Mouse (Mus musculus) T-helper 2 cell (primary cell): ENCODE measurements at regions not wholly inside any gene's neighbourhood (a gene's known extent, or its start where the extent isn't known, plus 50 kb on each side); places are given as distances from the start of the nearest gene placed in this dataset.

ENCODE experiments used
- in situ Hi-C: fragments of 300-600 bp; cut with MboI, MseI; formaldehyde crosslinking; loops from one replicate; pipeline ENCODE4 v1.15.1; 2025; ENCODE audit warnings: high pct_unique_total_duplicates

DNA sequence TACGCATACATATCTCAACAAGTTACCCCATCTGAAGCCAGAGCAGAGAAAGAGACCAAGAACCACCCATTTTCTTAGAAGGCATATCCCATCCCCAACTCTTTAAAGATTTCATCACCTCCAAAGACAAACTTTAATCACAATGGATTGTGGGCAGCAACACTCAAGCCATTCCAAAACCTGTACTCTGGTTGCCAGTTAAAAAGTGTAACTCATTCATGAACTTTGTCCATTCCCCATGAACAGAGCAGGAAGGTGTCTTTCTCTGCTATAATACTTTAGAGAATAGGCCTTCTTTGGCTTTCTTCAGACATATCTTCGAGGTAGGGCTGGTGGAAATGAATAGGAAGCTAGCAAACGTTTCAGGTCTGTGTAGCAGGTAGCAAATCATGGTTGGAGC, 160.4 kb downstream of the Fzd1 start:
- in situ Hi-C loops: no loop called here

DNA sequence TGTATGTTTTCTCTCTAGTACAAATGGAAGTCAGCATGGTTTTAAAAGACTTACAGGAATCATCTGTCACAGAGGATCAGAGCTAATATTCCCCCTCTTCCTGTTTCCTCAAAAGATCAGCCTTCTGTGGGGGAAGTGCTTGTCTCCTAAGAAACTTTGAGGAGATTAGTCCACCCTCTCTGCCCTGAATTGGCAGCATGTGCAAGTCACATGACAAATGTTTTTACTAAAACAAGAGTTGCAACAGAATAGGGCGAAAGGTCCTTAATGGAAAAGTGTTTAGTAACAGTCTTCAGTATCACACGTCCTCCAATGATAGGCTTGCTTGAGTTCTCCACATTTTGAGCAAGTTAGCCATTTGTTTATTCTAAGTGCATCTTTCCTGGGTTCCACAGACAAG, 162.8 kb downstream of the Fzd1 start:
- in situ Hi-C loops: no loop called here

DNA sequence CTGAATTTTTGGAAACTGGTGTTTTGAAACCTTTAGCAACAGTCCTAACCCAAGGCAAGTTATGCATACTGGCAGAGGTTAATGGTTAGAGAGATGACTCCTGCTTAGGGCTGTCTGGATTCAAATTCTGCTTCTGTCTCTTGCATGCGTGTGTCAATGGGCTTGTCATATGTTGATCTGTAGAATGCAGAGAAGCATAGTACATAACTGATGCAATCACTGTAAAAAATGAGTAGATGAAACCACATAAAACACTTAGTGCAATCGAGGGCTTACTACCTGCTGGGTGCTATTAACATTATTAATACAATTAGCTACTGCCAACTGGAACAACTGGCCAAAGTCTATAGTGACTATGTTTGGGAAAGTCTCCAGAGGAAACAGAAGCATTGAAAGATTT, 163.3 kb downstream of the Fzd1 start:
- in situ Hi-C loops: no loop called here

DNA sequence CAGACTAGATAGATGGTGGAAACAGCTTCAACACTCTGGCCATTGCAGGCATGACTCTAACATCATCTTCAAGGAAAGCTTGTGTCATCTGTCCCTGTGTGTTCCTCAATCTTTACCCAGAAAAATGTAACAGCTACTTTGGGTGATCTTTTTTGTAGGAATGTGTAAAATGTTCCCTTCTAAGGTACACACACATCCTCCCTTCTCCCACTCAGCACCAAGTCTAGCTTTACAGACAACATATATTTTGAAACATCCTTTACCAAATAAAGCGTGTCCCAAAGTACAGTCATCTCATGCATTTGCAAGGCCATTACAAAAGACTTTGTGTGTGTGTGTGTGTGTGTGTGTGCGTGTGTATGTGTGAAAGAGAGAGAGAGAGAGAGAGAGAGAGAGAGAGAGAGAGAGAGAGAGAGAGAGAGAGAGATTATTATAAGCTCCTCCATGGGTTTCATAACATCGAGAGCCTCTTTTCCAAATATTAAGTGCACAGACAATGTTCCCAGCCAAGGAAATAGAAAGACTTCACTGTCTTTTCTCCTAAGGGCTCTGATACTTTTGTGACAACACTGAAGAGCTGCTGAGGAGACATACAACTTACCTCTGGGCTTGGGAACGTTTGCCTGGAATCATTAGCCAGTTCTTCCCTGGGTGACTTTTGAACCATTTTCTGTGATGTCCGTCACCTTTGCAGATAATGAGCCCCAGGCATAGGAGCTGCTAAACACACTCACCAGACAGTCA, 164.0 kb downstream of the Fzd1 start:
- in situ Hi-C loops: no loop called here

DNA sequence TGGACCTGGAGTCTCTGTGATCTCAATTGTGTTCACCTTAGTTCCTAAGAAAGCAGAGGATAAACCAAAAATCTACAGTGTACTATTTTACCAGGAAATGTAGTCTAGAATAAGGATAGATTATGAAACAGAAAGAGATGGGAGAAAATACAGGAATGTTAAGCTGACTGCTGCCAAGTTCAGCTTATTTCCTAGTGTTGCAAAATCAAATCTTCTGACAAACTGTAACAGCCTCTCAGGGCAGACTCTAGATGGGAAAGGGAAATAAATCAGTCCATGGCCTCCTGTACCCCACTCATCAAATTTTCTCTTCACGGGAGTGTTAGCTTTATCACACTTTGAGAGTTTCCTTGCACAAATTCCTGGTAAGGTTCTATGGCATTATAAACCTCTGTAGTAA, 166.1 kb downstream of the Fzd1 start:
- in situ Hi-C loops: no loop called here

DNA sequence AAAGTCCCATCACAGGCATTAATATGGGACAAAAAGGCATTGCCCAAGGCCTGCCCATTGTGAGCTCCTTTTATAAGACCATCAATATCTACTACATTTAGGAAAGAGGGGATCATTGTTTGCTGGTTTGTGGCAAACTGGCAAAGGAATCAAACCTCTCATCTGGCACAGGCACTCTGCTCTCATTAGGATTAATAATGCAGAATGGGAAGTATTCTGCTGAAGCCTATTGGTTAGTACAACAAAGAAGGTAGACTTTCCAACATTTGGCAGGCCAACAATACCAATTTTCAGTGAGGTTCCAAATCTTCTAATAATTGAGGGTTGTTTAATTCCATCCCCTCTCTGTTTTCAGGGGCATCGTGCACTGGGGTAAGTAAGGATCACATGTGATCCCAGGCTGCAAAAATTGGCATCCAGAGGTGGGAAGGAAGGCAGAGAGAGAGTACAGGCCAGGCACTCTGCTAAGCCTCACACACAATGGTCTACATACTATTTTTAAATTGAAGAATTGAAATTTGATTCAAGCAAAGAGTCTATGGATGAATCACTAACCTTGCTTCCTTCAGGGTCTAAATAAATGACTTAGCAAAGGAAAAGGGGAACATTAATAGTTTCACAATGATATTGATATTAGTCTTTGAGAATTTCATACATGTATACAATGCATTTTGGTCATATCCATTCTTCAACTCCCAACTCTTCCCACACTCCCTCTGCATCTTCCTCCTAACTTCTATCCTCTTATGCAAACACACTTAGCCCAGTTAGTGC, 174.9 kb downstream of the Fzd1 start:
- in situ Hi-C loops: no loop called here

DNA sequence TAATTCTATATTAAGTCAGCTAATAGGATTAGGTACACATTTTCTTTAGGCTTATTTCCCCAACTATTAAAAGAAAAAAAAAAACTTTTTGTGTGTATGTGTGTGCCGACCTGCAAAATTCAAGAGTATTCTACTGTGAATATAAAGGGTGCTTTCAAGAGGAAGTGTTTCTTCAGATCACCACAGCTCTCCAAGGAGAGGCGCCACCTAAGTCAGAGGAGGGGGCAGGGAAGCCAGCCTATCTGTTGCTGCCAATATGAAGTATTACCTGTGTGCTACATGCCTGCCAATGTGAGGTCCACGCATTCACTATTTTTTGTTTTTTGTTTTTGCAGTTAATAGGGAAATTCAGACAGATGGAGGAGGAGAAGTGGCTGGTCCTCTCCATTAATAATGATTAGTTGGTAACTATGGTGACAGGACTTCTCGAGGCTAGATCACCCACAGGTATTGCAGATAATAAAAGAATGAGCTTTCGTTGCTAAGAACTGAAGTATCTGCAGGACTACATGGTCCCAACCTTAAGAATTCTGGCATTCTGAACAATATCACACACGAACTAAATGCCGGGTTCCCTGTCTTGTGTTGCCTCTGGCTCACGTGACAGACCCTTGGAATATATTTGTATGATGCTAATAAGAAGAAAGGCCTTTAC, 177.5 kb downstream of the Fzd1 start:
- in situ Hi-C loops: no loop called here

DNA sequence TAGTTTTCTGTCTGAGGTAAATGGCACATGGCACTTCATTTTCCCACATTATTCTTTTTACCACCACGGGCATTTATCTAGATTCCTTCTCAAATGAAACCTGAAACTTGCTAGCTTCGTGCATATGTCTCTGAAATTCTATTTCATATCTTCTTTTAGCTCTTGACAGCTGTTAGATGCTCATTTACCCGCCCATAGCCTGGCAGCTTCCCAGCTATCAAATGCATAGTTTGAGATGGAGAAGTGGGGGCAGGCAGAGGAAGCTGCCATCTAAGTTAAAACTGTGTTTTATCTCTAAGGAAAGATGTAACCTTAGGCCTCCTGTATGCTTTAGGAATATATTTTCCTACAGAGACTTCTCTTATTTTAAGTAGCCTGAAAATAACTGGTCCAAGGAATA, 179.0 kb downstream of the Fzd1 start:
- in situ Hi-C loops: no loop called here

DNA sequence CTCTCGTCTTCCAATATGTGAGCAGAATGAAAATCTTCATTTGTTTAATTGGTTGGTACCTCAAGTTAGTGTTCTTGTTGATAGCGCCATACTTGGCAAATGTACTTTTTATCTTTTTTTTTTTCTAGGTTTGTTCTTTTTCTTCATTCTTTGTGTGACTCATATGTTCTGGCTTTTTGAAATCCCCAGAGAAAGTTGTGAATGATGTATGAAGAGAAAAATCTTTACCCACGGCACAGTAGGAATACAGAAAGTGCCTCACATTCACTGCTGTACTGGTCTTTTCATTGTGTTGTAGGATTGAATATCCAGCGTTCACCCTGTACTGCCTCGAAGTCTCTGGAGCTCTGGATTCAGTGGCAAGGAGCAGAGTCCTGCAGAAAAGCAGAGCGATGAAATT, 180.7 kb downstream of the Fzd1 start:
- in situ Hi-C loops: no loop called here

DNA sequence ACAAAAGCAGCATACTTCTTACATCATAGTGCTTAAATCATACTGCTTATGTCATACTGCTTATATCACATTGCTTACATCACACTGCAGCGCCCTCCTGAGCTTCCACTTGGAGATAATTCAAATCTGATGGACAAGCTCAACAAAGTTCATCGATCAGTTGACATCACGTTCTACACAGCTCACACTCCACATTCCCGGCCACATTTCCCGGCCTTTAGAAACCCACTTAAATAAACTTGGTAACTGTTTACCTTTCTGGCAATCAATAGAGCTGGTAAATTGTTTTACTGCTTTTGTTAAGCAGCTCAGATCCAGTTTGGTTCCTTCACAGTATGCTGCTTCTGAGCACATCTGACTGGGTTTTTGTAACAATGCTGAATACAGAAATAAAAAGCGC, 194.0 kb downstream of the Fzd1 start:
- in situ Hi-C loops: no loop called here

DNA sequence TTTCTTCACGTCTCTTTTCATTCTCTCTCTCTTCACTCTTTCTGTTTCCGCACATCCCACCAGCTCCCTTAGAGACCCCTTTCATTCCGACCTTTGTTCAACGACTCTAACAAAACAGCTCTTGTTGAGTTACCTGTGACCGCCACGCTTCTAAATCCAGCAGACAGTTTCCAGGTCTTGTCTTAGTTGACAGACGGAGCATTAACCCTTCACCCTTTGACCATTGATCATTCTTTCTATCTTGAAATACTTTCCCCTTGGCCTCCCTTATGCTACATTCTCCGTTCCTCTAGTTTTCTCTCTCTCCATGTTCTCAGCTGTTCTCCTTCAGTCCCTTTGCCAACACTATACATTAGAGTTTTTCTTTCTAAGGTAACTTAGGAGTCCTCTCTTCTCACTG, 196.2 kb downstream of the Fzd1 start:
- in situ Hi-C loops: no loop called here

DNA sequence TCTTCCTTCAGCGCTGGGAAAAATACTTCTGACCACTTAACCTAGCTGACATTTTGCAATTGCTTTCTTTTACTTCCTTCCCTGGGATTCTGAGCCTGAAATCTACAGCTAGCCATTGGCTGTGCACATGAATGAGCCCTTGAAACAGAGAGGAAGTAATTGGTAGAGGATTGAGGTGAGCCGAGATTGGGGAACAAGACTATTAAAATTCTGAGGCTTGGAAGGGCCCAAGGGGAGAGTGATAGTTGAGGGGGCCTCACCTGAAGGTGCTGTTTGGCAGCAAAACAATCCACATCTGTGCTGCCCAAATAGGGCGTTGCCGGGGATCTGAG, 196.7 kb downstream of the Fzd1 start:
- in situ Hi-C loops: no loop called here

DNA sequence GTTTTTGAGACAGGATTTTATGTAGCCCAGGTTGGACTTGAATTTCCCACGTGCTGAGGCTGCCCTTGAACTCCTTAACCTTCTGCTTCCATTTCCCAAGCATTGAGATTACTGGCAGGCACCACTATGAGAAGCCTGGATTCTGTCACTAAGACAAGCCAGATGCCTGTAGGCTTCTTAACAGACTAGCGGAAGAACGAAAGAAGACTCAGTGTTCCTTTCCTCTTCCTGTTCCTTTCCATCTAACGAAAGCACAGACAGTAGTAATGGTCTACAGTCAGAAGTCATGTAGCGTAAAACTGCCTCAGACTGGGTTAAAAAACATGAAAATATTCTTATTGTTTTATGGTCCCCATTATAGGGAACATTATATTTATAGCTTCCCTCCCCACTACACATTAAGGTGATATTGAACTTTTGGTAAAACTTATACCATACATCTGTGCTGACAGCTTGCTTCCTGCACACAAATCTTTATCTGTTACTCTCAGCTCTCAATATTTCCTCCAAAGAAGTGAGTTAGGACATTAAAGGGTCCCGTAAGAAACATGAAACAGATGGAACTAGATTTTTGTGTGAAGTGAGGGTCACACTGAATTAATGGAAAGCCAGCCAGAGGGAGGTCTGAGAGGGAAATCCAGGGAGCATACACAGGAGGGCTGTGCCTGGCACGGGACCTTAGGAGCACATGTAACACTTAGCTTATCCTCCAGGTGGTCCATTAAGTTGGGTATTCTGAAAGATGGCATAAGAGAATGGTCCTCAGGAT, 197.3 kb downstream of the Fzd1 start:
- in situ Hi-C loops: no loop called here

DNA sequence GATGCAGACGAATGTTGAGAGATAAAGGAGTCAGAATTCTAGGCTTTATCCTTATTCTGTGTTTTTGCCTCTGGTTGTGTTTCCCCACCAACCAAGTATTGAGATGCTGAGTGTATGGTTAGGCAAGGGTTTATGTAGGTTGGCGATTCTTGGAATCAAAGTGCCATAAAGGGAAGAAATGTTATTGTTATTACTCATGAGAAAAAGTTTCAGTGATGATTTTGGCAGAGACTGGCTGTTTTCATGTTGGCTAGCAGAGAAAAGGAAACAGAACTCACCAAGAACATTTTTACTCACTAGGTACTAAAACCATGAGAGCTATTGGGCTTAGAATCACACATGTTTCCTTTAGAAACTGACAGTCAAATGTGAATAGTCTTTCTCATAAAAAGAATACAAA, 202.9 kb downstream of the Fzd1 start:
- in situ Hi-C loops: no loop called here

DNA sequence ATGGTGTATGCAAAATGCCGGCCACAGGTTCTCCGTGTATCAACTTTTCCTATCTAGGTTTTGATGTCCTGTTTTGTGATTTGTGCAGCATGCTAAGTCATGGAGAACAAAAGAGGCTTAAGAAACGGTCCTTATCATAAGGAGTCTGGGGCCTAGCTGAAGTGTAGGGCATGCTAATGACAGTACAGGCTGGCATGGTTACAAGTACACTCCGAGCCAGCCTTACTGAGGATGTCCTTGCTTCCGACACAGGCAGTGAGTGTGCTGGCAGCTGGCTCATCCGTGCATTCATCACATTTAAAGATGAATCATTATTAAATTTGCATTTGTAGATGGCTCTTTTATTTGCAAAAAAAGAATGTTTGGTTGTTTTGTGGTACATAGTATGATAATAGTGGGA, 219.3 kb downstream of the Fzd1 start:
- in situ Hi-C loops: no loop called here

DNA sequence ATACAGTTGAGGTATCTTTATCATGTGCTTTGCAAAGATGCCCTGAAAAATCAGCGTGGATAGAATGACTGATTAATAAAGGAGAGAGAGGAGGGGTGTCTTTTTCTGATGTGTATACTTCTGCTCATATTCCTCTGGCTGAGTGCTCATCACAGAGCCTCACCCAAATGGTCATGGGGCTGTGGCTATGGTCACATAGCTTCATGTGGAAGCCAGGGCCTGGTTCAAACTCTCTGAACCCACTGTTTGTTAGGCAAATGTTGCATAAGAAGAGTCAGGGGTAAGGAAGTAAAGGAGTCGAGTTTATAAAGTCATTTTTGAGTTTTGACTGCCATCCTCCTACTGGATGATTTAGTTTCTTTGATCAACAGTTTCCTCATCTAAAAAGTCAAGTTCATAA, 221.0 kb downstream of the Fzd1 start:
- in situ Hi-C loops: no loop called here

DNA sequence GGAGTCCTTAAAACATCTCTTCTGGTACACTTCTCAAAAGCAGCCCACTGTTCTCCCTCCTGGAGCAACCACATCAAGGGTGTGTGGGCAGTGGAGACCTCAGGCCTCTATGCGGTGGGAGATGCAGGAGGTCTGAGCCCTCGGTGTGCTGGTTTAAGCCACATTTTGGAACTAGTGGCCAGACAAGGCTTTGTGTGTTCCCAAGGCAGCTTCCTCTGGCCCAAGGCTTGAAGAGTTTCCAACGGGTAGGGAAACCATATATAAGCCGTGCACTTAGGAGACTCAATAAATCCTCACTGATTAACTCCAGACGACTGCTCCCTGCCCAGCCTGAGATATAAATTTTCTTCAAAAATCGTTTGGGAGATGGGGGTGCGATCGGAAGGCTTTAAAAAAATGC, 221.9 kb downstream of the Fzd1 start:
- in situ Hi-C loops: no loop called here

DNA sequence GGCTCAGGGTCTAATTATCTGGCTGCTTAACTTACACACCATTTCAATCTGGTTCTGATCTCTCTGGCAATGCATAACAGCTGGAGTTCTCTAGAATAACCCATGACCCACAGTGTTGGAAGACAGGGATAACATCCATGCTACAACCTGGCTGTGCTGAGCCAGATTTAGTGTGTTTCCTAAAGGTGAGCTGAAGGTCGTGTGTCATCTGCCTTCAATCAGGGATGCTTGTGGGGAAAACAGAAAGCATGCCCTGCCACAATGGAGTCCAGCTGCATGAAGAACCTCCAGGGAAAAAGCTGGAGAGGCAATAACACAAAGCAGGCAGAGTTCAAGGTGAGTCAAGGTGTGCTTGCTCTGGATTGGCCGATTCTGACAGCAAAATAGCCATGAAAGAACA, 223.3 kb downstream of the Fzd1 start:
- in situ Hi-C loops: no loop called here

DNA sequence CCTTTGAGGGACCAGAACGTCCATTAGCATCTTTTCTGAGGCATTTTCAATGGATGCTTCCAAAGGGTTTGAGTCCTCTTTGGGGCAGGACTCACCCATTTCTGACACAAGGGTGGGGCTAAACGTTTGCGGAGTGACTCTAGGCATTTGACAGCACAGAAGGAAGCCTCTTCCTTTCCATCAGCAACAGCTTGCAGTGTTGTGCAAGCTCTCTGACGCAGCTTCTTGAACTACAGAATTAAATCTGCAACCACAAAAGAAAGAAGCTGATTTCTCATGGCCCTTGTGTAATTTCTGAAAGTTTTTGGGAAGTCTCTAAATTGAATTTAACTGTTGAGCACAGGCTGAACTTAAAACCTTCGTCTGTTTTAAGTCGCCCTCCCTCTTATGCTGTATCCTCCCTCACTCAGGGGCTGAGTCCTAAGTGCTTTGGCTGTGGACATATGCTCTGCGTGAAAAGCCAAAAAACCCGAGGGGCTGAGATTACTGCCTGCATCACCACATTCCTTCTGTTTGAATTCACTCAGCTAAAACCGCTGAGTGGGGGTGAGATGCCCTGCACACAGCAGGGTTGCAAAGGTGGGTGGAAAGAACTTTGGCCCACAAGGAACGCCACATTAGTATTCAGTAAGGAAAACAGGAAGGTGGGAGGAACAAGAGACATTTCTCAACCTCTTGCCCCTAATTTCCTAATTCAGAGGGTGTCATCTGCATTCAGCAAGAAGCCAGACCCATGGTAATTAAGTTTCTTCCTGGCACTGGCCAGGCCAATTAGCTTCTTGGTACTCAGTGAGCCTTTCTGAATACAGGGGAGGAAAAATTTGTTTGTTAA, 227.4 kb downstream of the Fzd1 start:
- in situ Hi-C loops: no loop called here

DNA sequence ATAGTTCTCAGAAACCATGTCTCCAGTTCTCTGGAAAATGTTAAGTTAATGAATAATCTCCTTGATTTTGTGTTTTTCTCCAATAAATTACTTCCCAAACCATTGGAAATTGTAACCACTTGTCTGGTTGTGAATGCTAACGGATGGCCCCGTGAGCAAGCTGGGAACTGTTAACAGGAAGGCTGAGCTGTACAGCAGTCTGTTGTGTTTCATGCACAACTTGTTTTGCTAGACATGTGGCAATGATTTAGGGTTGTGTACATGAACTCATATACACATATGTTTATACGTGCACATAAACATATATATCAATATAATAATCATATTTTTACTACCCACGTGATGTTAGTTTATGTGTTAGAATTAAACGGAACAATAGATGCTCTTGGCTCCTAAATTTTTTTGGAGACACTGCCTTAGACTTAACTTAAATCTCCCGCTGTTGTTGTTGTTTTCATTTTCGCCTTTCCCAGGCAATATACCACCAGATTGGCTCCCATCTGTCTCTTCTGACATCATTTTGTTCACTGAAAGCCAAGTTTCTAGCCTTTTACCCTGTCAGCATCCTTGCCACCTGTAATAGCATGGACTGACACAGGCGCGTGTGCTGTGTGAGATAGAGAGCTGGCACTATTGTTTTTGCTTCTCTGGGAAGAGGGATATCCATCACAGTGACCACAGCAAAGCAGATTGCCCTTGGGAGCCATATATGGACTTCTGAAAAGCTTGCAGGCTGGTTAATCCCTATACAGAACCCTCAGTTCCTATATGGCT, 231.6 kb downstream of the Fzd1 start:
- in situ Hi-C loops: loop anchor here (5.0 kb wide), 1 partner anchor 96 kb away; no protein-coding TSS in a partner anchor
